Mouse (Mus musculus) kidney, adult 2 months (tissue): ENCODE data around the gene Timeless. TPM values are rescaled to one million over a fixed set of nuclear protein-coding genes. Genes with fewer than 3 reads are reported as not detected.

Source experiments
- DNase-seq: peaks from one replicate; pipeline ENCODE4 v3.0.0; 2021
- H3K27ac ChIP-seq: fragments of 200-500 bp; 2 replicates; pipeline ENCODE4 v1.5.1; 2012; ENCODE audit warnings: low read depth, low read length, control low read depth, inconsistent platforms; ENCODE audit not compliant: insufficient read depth
- H3K27me3 ChIP-seq: fragments of 200-500 bp; replicated peaks from 2 replicates; pipeline ENCODE4 v1.6.1; 2012; ENCODE audit warnings: mild to moderate bottlenecking, moderate library complexity, low read length, inconsistent platforms; ENCODE audit not compliant: control insufficient read depth, insufficient read depth
- H3K36me3 ChIP-seq: fragments of 200-500 bp; 2 replicates; pipeline ENCODE4 v1.6.1; 2012; ENCODE audit warnings: mild to moderate bottlenecking, moderate library complexity, low read length, inconsistent platforms; ENCODE audit not compliant: control insufficient read depth, insufficient read depth
- H3K4me1 ChIP-seq: fragments of 200-500 bp; 2 replicates; pipeline ENCODE4 v1.6.1; 2011; ENCODE audit warnings: low read length; ENCODE audit not compliant: control insufficient read depth, insufficient read depth
- H3K4me3 ChIP-seq: fragments of 200-500 bp; 2 replicates; pipeline ENCODE4 v1.5.1; 2011; ENCODE audit warnings: mild to moderate bottlenecking, low read depth, low read length, control low read depth; ENCODE audit not compliant: insufficient read depth
- CTCF ChIP-seq: fragments of 200-500 bp; conservative IDR thresholded peaks from 2 replicates; pipeline ENCODE4 v1.5.1; 2011; ENCODE audit warnings: low read depth, mild to moderate bottlenecking, control low read depth, low read length, moderate library complexity, mixed read lengths; ENCODE audit not compliant: insufficient read depth, insufficient read length
- POLR2A ChIP-seq: fragments of 200-500 bp; IDR thresholded peaks from one replicate; pipeline ENCODE4 v1.6.1; 2011; ENCODE audit warnings: low read depth, low read length, control low read depth
- WGBS: fragments of 180-500 bp; shearing (Covaris S2); methylation state at CpG from one replicate; pipeline ENCODE4 v1.1.7; 2018; 5-methylcytosine and 5-hydroxymethylcytosine counted together
- polyA plus RNA-seq: library from polyadenylated mRNA; depleted of rRNA; stranded (reverse); fragments of >200 nt; gene quantifications from 2 replicates; pipeline ENCODE4 v1.2.3, GENCODE M21; 2012

Timeless gene
- polyA plus RNA-seq, 1 experiment: 3.8 TPM

DNA sequence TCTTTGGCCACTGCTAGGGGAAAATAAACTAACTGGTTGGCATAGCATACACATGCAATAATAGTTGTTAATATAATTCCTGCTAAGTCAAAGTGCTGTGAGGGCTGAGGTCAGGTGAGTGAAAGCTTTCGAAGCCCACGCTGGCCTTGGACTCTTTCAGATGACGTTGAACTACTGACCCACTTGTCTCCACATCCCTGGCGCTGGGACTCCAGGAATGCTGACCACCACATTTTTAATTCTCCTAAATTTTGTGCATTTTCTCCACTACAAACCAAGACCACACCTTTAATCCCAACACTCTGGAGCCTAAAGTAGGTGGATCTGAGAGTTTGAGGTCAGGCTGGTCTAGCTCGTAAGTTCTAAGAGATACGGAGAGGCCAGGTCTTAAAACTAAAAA, 38.8 kb upstream of the Timeless start:
- 95% methylated on average over 6 of the region's 6 CpGs for whole genome bisulfite sequencing
- Histone ChIP-seq H3K36me3 (no peaks in the 10 kb centered on the region), H3K27ac (no peak overlapping the region), H3K4me3 (no peak overlapping the region), H3K4me1 (0 out of 2 replicates have a peak, but pooled peaks cover 4% of the 10 kb centered on the region), H3K27me3 (no peaks in the 10 kb centered on the region)
- DNase-seq: no peak
- no peak for TF ChIP-seq POLR2A
- TF ChIP-seq CTCF: no peak

GRCm38 (mm10) chr10:128194024-128194550, 37.8 kb upstream of the Timeless start, which contains the start of gene Gls2:
Gene Gls2, plus strand, starts transcription at chr10:128194457.
- TF ChIP-seq CTCF: no peak
- no peak for TF ChIP-seq POLR2A
- no peak within 1 kb of the TSS for H3K27ac ChIP-seq
- 1% methylated on average over 46 of the region's 46 CpGs for WGBS
- H3K36me3 ChIP-seq: no peaks in the 10 kb centered on the region
- no peaks in the 10 kb centered on the region for H3K27me3 ChIP-seq
- H3K4me3 ChIP-seq: peak within 1 kb of the TSS; percentile 55
- 0 out of 2 replicates have a peak, but pooled peaks cover 4% of the 10 kb centered on the region for H3K4me1 ChIP-seq
- peak; percentile 98 for DNase-seq

GRCm38 (mm10) chr10:128194551-128195461, 37.1 kb upstream of the Timeless start:
- no peak for TF ChIP-seq POLR2A
- TF ChIP-seq CTCF: no peak
- DNase-seq: peak; percentile 19
- no peaks in the 10 kb centered on the region for H3K36me3 ChIP-seq
- H3K27me3 ChIP-seq: no peaks in the 10 kb centered on the region
- 0 out of 2 replicates have a peak, but pooled peaks cover 4% of the 10 kb centered on the region for H3K4me1 ChIP-seq
- H3K4me3 ChIP-seq: peak overlapping the region; percentile 55
- WGBS: 2% methylated on average over 77 of the region's 79 CpGs
- no peak overlapping the region for H3K27ac ChIP-seq

DNA sequence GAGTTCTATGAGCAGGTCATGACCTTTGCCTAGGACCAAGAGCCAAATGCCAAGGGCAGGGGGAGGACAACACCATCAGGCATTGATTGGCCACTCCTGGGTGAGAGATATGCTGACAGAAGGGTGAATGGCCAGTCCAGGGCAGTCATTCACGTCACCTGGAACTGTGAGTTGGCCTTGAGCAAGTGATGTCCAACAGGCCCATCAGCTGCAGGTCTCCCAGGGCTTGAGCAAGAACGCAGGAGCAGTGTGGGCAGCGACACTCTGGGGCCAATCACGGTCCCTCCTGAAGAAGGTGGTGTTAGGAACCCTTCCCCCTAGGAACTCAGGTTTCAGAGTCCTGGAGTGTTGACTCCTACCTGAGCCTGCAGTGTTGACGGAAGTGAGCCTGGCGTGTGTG, 30.0 kb upstream of the Timeless start:
- Histone ChIP-seq H3K4me1 (no peaks in the 10 kb centered on the region), H3K27me3 (no peaks in the 10 kb centered on the region), H3K27ac (no peak overlapping the region), H3K36me3 (no peaks in the 10 kb centered on the region), H3K4me3 (no peak overlapping the region)
- 71% methylated on average over 6 of the region's 6 CpGs for whole genome bisulfite sequencing
- no peak for DNase-seq
- TF ChIP-seq CTCF: no peak
- TF ChIP-seq POLR2A: no peak

DNA sequence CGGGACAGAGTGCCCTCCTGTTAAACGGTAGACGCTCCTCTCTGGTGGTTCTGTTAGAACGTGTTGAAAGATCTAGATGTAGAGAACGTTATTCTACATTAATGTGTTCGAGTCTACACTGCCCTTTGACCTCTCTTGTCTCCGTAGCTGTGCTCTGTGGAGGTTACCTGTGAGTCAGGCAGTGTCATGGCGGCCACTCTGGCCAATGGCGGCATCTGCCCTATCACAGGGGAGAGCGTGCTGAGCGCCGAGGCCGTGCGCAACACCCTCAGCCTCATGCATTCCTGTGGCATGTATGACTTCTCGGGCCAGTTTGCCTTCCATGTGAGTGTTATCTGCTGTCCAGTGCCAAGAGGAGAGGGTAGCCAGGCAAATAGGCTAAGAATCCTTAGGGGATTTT, 26.9 kb upstream of the Timeless start:
- no peak for DNase-seq
- Histone ChIP-seq H3K27me3 (no peaks in the 10 kb centered on the region), H3K36me3 (no peaks in the 10 kb centered on the region), H3K4me3 (no peak overlapping the region), H3K4me1 (no peaks in the 10 kb centered on the region), H3K27ac (no peak overlapping the region)
- 87% methylated on average over 15 of the region's 15 CpGs for WGBS
- TF ChIP-seq POLR2A: no peak
- TF ChIP-seq CTCF: no peak

DNA sequence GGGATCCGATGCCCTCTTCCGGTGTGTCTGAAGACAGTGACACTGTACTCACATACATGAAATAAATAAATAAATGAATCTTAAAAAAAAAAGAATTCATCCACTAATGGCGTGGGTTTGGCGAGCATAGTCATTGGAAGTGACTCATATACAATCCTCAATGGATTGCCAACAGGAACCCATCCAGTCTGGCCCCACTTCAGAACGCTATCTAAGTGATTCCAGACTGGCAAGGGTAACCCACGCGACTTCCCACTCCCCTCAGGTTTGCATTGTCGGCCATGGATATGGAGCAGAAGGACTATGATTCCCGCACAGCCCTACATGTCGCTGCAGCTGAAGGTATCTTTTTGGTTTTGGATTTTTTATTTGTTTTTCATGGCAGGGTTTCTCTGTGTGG, 23.5 kb upstream of the Timeless start:
- H3K4me1 ChIP-seq: peaks cover 3% of the 10 kb centered on the region; the same call in 1 of the 2 replicates
- no peak for DNase-seq

More for the DNA sequence above, 23.5 kb upstream of the Timeless start:
- H3K27me3 ChIP-seq: no peaks in the 10 kb centered on the region
- TF ChIP-seq POLR2A (no peak), CTCF (no peak)
- no peak overlapping the region for H3K4me3 ChIP-seq
- no peak overlapping the region for H3K27ac ChIP-seq
- H3K36me3 ChIP-seq: no peaks in the 10 kb centered on the region
- WGBS: 93% methylated on average over 10 of the region's 10 CpGs
